Mouse (Mus musculus) C2C12 (cell line): ENCODE results near the gene Coro1b. TPM values are rescaled to one million over a fixed set of nuclear protein-coding genes. Genes with fewer than 3 reads are reported as not detected.

Experiments
- H3K27me3 ChIP-seq: one replicate; pipeline ENCODE4 v1.6.1; 2011; ENCODE audit not compliant: control insufficient read depth, insufficient read depth, insufficient read length
- H3K36me3 ChIP-seq: one replicate; pipeline ENCODE4 v1.6.1; 2011; ENCODE audit not compliant: control insufficient read depth, insufficient read depth
- H3K4me3 ChIP-seq: one replicate; pipeline ENCODE4 v1.5.1; 2011; ENCODE audit warnings: mild to moderate bottlenecking, control low read depth; ENCODE audit not compliant: poor library complexity, insufficient read depth, severe bottlenecking
- H3K79me2 ChIP-seq: one replicate; pipeline ENCODE4 v1.6.1; 2011; ENCODE audit not compliant: control insufficient read depth, insufficient read depth
- H3K79me3 ChIP-seq: one replicate; pipeline ENCODE4 v1.6.1; 2011; ENCODE audit warnings: low read depth, control low read depth
- H3ac ChIP-seq: one replicate; pipeline ENCODE3; 2011; ENCODE audit warnings: low read depth; ENCODE audit not compliant: control insufficient read depth, insufficient read length
- CEBPB ChIP-seq: IDR thresholded peaks from one replicate; pipeline ENCODE4 v1.6.1; 2011; ENCODE audit warnings: low read depth, mild to moderate bottlenecking, control low read depth, moderate library complexity
- CTCF ChIP-seq: IDR thresholded peaks from one replicate; pipeline ENCODE4 v1.5.1; 2011; ENCODE audit not compliant: control insufficient read depth, insufficient read depth, insufficient read length
- FOSL1 ChIP-seq: IDR thresholded peaks from one replicate; pipeline ENCODE4 v1.8.0; 2011; ENCODE audit warnings: mild to moderate bottlenecking, low read length; ENCODE audit not compliant: poor library complexity, insufficient read depth, severe bottlenecking
- MAX ChIP-seq: IDR thresholded peaks from one replicate; pipeline ENCODE4 v1.6.1; 2011; ENCODE audit warnings: mild to moderate bottlenecking, control low read depth
- MYOD1 ChIP-seq: IDR thresholded peaks from one replicate; pipeline ENCODE4 v1.6.1; 2011; ENCODE audit warnings: low read depth; ENCODE audit not compliant: control insufficient read depth, insufficient read length
- MYOG ChIP-seq: IDR thresholded peaks from one replicate; pipeline ENCODE4 v1.6.1; 2011; ENCODE audit not compliant: control insufficient read depth, insufficient read length; ENCODE audit errors: extremely low read depth
- USF1 ChIP-seq: IDR thresholded peaks from one replicate; pipeline ENCODE4 v1.6.1; 2011; ENCODE audit warnings: low read depth, mild to moderate bottlenecking, control low read depth, moderate library complexity
- polyA plus RNA-seq: library from polyadenylated mRNA; unstranded; fragments of >200 nt; fragmentation: generic; extraction: Trizol; gene quantifications from one replicate; pipeline ENCODE4 v1.2.1, GENCODE M21; 2012; ENCODE audit warnings: missing spikeins

Gene Coro1b
- polyA plus RNA-seq, 1 experiment: 257 TPM

- Histone ChIP-seq H3K79me2 (no peaks in the 10 kb centered on the region), H3K27me3 (no peaks in the 10 kb centered on the region), H3K36me3 (peaks cover 74% of the 10 kb centered on the region), H3K79me3 (no peaks in the 10 kb centered on the region), H3ac (no peak overlapping the region), H3K4me3 (no peak overlapping the region)
- TF ChIP-seq MYOD1: no peak
- TF ChIP-seq CEBPB: no peak
- no peak for TF ChIP-seq MAX
- TF ChIP-seq CTCF: no peak
- TF ChIP-seq FOSL1: no peak
- no peak for TF ChIP-seq USF1
- no peak for TF ChIP-seq MYOG
Observed at GRCm38 (mm10) chr19:4108535-4108934, 39.9 kb upstream of the Coro1b start.

GRCm38 (mm10) chr19:4112063-4112960, 36.1 kb upstream of the Coro1b start:
- peak overlapping the region; percentile 26 for H3ac ChIP-seq
- no peaks in the 10 kb centered on the region for H3K27me3 ChIP-seq
- H3K36me3 ChIP-seq: peaks cover 92% of the 10 kb centered on the region
- TF ChIP-seq FOSL1: no peak
- no peak for TF ChIP-seq MYOD1
- TF ChIP-seq MYOG: no peak
- TF ChIP-seq MAX: no peak
- TF ChIP-seq CEBPB: no peak
- TF ChIP-seq USF1: no peak
- TF ChIP-seq CTCF: no peak
- no peak overlapping the region for H3K4me3 ChIP-seq
- H3K79me3 ChIP-seq: no peaks in the 10 kb centered on the region
- H3K79me2 ChIP-seq: peaks cover 3% of the 10 kb centered on the region

- no peaks in the 10 kb centered on the region for H3K27me3 ChIP-seq
- peak overlapping the region; percentile 33 for H3ac ChIP-seq
- H3K79me3 ChIP-seq: no peaks in the 10 kb centered on the region
- H3K36me3 ChIP-seq: peaks cover 82% of the 10 kb centered on the region
- H3K79me2 ChIP-seq: peaks cover 9% of the 10 kb centered on the region
- H3K4me3 ChIP-seq: no peak overlapping the region
- TF ChIP-seq MYOD1: no peak
- no peak for TF ChIP-seq USF1
- TF ChIP-seq MAX: no peak
- TF ChIP-seq CEBPB: no peak
- TF ChIP-seq FOSL1: peak; percentile 18
- TF ChIP-seq MYOG: no peak
- TF ChIP-seq CTCF: no peak
Observed at GRCm38 (mm10) chr19:4113186-4113805, 35.1 kb upstream of the Coro1b start.

GRCm38 (mm10) chr19:4113806-4114230, 34.6 kb upstream of the Coro1b start:
- H3K79me2 ChIP-seq: peaks cover 14% of the 10 kb centered on the region
- H3K27me3 ChIP-seq: no peaks in the 10 kb centered on the region
- H3K79me3 ChIP-seq: no peaks in the 10 kb centered on the region
- peaks cover 77% of the 10 kb centered on the region for H3K36me3 ChIP-seq
- no peak overlapping the region for H3K4me3 ChIP-seq
- TF ChIP-seq MAX (no peak), CEBPB (no peak), MYOD1 (no peak), FOSL1 (no peak), CTCF (no peak)
- H3ac ChIP-seq: no peak overlapping the region

GRCm38 (mm10) chr19:4114551-4114950, 33.9 kb upstream of the Coro1b start:
- TF ChIP-seq MAX (no peak), CEBPB (no peak), MYOD1 (no peak), FOSL1 (no peak)
- Histone ChIP-seq H3K4me3 (no peak overlapping the region), H3K27me3 (no peaks in the 10 kb centered on the region), H3ac (no peak overlapping the region), H3K79me2 (peaks cover 22% of the 10 kb centered on the region), H3K36me3 (peaks cover 70% of the 10 kb centered on the region), H3K79me3 (peaks cover 1% of the 10 kb centered on the region)
